Mouse (Mus musculus) embryonic fibroblast, embryonic 13.5 days (primary cell): ENCODE data around the gene Acvr1.

ENCODE experiments used
- CTCF ChIP-seq: IDR thresholded peaks from 2 replicates; pipeline ENCODE4 v1.5.1; 2011; ENCODE audit warnings: mild to moderate bottlenecking, control low read depth, low read length, moderate library complexity, borderline replicate concordance; ENCODE audit not compliant: insufficient read depth
- POLR2A ChIP-seq: IDR thresholded peaks from 2 replicates; pipeline ENCODE4 v1.6.1; 2011; ENCODE audit warnings: low read depth, mild to moderate bottlenecking, control low read depth, low read length, moderate library complexity

DNA sequence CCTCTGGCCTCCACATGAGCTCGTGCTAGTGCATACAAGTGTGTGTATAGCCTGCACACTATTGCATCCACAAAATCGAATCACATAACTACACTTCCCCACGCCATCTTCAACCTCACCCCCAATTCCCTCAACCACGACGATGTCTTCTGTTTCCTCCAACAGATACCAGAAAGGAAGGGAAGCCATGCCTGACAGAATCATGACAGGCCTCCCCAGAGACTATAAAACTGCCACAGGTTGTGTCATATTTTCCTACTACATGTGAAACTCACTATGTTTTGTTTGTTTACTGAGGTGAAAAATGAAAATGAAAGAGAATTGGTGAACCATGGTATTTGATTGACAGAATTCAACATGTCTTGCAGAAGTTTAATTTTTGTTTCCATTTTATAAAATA, 143.6 kb downstream of the Acvr1 start:
- TF ChIP-seq CTCF (no peak), POLR2A (no peak)
